In genomic region chr13:29599646-29600045, GRCm38 (mm10) we compare ENCODE assay signal across 18 mouse cellular contexts.
"Had no signal": no experiment of that assay in that cellular context is flagged by ENCODE, and none has a peak within 500 bp of the region (broad histone marks: within the 10 kb centered on the region; RNA-seq: fewer than 3 reads in every experiment).

No protein-coding gene starts in this region.

- H3K36me3 ChIP-seq: lung, embryonic 15.5 days; midbrain, embryonic 12.5 days; neural tube, embryonic 12.5 days; stomach, embryonic 15.5 days had no signal

- ATAC-seq: liver, postnatal 0 days; lung, postnatal 0 days; midbrain, embryonic 16.5 days had no signal

- DNase-seq: liver, postnatal 0 days; lung, adult 2 months; lung, postnatal 14 days; lung, postnatal 36 days; midbrain, embryonic 14.5 days; right cerebral cortex, postnatal 14 days; thymus, adult 2 months; thymus, postnatal 25 days; thymus, postnatal 4 days had no signal

- H3K27ac ChIP-seq: lung, embryonic 15.5 days; macrophage; midbrain, embryonic 12.5 days; neural tube, embryonic 12.5 days; stomach, embryonic 15.5 days; stomach, postnatal 0 days had no signal

- H3K4me2 ChIP-seq: lung, embryonic 15.5 days; midbrain, embryonic 12.5 days; neural tube, embryonic 12.5 days; stomach, embryonic 15.5 days had no signal

- H3K27me3 ChIP-seq: lung, embryonic 15.5 days; megakaryocyte, embryonic 14.5 days; midbrain, embryonic 12.5 days; neural tube, embryonic 12.5 days; stomach, embryonic 15.5 days had no signal

- H3K4me1 ChIP-seq: lung, embryonic 15.5 days; megakaryocyte, embryonic 14.5 days; neural tube, embryonic 12.5 days; stomach, embryonic 15.5 days had no signal

- H3K9ac ChIP-seq: liver, postnatal 0 days; lung, embryonic 15.5 days; midbrain, embryonic 12.5 days; neural tube, embryonic 12.5 days; stomach, embryonic 15.5 days had no signal

- H3K9me3 ChIP-seq: lung, embryonic 15.5 days; megakaryocyte, embryonic 14.5 days; midbrain, embryonic 12.5 days; neural tube, embryonic 12.5 days; stomach, embryonic 15.5 days had no signal

- H3K4me3 ChIP-seq: lung, embryonic 15.5 days; megakaryocyte, embryonic 14.5 days; midbrain, embryonic 12.5 days; neural tube, embryonic 12.5 days; stomach, embryonic 15.5 days had no signal
